Mouse (Mus musculus) stomach, postnatal 0 days (tissue): ENCODE data around the gene Rabgap1l.

Experiments used
- CTCF ChIP-seq: IDR thresholded peaks from 2 replicates; pipeline ENCODE4 v1.5.1; 2016; ENCODE audit warnings: antibody characterized with exemption, low read depth, mild to moderate bottlenecking, moderate library complexity
- EP300 ChIP-seq: optimal IDR thresholded peaks from 2 replicates; pipeline ENCODE3; 2016; ENCODE audit warnings: antibody characterized with exemption

DNA sequence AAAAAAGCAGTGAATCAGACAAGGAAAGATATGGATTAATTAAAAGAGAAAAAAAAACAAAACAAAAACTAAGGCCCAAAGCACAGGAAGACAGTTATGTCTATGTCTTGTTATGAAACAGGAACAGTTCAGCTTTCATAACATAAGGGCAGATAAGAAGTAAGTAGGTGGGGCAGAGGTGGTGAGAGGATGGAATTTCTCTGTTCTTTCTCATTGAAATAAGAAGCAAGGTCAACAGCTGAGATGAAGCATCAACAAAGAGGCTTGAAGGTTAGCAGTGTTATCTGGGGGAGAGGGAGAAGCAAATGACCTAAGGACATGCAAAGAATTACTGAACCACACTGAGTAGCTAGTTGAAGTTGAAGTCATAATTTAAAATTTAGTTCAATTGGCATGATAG is 19.4 kb upstream of the Rabgap1l start:
- TF ChIP-seq CTCF (no peak), EP300 (no peak)
